Mouse (Mus musculus) midbrain, embryonic 12.5 days (tissue): ENCODE measurements at regions not wholly inside any gene's neighbourhood (a gene's known extent, or its start where the extent isn't known, plus 50 kb on each side); places are given as distances from the start of the nearest gene placed in this dataset.
A peak's percentile ranks its signal among the peaks of the same experiment; 100 is the strongest.

ENCODE experiments used
- ATAC-seq: fragments of 200-750 bp; cut with Nextera tagmentation; 2 replicates; pipeline ENCODE4 v1.8.0; 2017; ENCODE audit warnings: low read depth, moderate TSS enrichment, moderate library complexity; ENCODE audit not compliant: low FRiP score
- H3K27ac ChIP-seq: fragments of 300-500 bp; sonication (generic); replicated peaks from 2 replicates; pipeline ENCODE4 v1.5.1; 2016; ENCODE audit warnings: mild to moderate bottlenecking
- H3K27me3 ChIP-seq: fragments of 300-500 bp; sonication (generic); 2 replicates; pipeline ENCODE4 v1.6.1; 2016; ENCODE audit warnings: mild to moderate bottlenecking
- H3K36me3 ChIP-seq: fragments of 300-500 bp; sonication (generic); 2 replicates; pipeline ENCODE4 v1.6.1; 2016
- H3K4me1 ChIP-seq: fragments of 300-500 bp; sonication (generic); 2 replicates; pipeline ENCODE4 v1.6.1; 2016
- H3K4me2 ChIP-seq: fragments of 300-500 bp; sonication (generic); replicated peaks from 2 replicates; pipeline ENCODE4 v1.6.1; 2016; ENCODE audit warnings: mild to moderate bottlenecking, moderate library complexity
- H3K4me3 ChIP-seq: fragments of 300-500 bp; sonication (generic); 2 replicates; pipeline ENCODE4 v1.5.1; 2016; ENCODE audit warnings: mild to moderate bottlenecking
- H3K9ac ChIP-seq: fragments of 300-500 bp; sonication (generic); replicated peaks from 2 replicates; pipeline ENCODE4 v1.6.1; 2016; ENCODE audit warnings: mild to moderate bottlenecking, moderate library complexity
- H3K9me3 ChIP-seq: fragments of 300-500 bp; sonication (generic); 2 replicates; pipeline ENCODE4 v1.6.1; 2016; ENCODE audit warnings: mild to moderate bottlenecking
- WGBS: fragments of 180-500 bp; shearing (Covaris S2); methylation state at CpG from one replicate; pipeline ENCODE4 v1.1.7; 2016; 5-methylcytosine and 5-hydroxymethylcytosine counted together

DNA sequence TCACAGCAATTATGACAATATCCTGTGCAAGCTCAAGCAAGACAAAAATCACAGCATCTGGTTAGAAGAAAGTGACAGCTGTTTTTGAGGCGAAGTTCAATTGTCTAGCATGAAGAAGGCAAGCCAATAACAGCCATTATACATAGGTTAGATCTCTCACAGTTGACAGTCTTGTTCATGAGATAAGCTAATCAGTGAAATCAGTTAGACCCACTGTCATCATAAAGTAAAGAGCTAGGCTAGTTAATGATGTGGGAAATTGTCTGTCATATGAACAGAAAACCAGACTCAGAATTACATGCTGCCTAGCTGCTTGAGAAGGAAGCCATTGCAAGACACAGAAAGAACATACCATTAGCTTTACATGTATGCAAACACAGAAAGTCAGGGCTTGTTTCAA lies 470.2 kb upstream of the 5930422O12Rik start:
- no peak overlapping the region for H3K9ac ChIP-seq

DNA sequence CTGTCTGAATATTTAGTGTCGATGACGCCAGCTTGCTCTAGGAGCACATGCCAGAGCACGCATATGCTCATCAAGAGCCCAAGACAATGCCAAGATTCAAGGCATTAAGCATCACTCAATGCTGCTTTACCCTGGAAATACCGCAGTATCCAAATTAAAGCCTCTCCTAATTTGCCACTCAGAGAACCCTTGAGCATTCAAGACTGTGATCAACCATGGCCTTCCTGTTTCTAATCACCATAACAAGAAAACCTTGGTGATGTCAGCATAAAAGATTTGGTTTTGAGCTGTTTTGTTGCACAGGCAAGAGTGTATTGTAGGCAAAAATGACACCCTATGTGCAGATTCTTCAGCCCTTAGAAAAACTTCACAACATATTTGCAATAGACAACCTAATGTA lies 469.7 kb upstream of the 5930422O12Rik start:
- peak; percentile 78 for ATAC-seq
- Histone ChIP-seq H3K27me3 (no peaks in the 10 kb centered on the region), H3K9me3 (0 out of 2 replicates have a peak, but pooled peaks cover 4% of the 10 kb centered on the region), H3K27ac (peak overlapping the region; percentile 49), H3K36me3 (no peaks in the 10 kb centered on the region), H3K9ac (no peak overlapping the region), H3K4me2 (no peak overlapping the region), H3K4me3 (no peak overlapping the region), H3K4me1 (0 out of 2 replicates have a peak, but pooled peaks cover 5% of the 10 kb centered on the region)
- 63% methylated on average over 4 of the region's 4 CpGs for WGBS

More for the DNA sequence above, 470.2 kb upstream of the 5930422O12Rik start:
- Histone ChIP-seq H3K36me3 (no peaks in the 10 kb centered on the region), H3K27me3 (no peaks in the 10 kb centered on the region), H3K4me3 (no peak overlapping the region), H3K4me1 (0 out of 2 replicates have a peak, but pooled peaks cover 5% of the 10 kb centered on the region), H3K27ac (peak overlapping the region; percentile 49), H3K9me3 (0 out of 2 replicates have a peak, but pooled peaks cover 4% of the 10 kb centered on the region), H3K4me2 (no peak overlapping the region)
- ATAC-seq = no peak
- 82% methylated on average over 1 of the region's 1 CpGs for WGBS

DNA sequence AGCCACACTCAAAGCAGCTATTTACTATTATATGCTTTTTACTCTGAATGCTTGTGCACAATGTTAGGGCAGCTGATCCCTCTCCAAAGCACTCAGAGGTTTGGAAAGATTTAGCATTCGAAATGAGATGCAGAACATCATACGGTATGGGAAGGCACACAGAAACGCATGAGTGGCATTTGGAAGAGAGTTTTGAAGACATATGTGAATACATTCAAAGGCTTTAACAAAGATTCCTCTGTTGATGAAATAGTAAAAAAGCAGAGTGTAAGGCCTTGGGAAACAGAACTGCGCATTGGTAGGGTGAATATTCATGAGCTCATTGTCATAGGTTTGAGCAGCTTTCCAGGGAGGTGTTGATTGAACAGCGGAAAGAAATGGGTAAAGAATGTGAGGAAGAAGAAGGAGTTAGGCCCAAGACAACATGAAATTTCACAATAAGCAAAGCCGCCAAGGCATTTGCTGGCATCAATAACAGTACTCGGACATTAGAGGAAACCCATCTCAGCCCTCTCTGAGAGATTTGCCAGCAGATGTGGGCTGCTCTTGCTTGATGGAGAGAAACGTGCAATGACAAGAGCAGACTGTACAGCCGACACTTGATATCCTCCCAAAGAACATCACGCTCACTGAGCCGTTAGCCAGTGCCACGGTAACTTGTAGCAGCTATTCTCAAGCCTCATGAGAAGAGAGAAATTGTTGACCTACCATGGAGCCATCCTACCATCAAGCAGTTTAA lies 469.0 kb upstream of the 5930422O12Rik start:
- no peak overlapping the region for H3K9ac ChIP-seq
- 63% methylated on average over 12 of the region's 12 CpGs for WGBS
- ATAC-seq = peak; percentile 88

DNA sequence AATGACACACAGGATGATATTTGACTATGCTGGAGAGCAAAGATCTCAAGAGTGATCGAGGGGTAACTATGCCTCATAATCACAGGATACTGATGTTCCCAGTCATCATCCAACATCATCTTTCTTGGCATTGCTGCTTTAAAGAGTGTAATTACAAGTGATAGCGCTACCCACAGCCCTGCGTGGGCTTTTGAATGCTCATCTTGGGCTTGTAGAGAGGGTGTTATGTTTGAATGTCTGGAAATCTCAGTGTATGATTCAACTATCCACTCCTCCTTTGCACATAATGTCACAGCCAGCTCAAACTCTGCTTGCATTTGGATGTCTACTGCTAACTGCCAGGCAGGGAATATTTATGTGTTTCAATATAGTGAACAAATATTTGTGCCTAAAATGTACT lies 438.3 kb upstream of the 5930422O12Rik start:
- no peak overlapping the region for H3K4me3 ChIP-seq
- ATAC-seq = no peak
- no peaks in the 10 kb centered on the region for H3K9me3 ChIP-seq
- no peak overlapping the region for H3K27ac ChIP-seq
- WGBS = 88% methylated on average over 3 of the region's 3 CpGs
- H3K36me3 ChIP-seq = no peaks in the 10 kb centered on the region
- H3K27me3 ChIP-seq = no peaks in the 10 kb centered on the region
- H3K4me2 ChIP-seq = no peak overlapping the region
- no peaks in the 10 kb centered on the region for H3K4me1 ChIP-seq
- no peak overlapping the region for H3K9ac ChIP-seq

More for the DNA sequence above, 469.0 kb upstream of the 5930422O12Rik start:
- Histone ChIP-seq H3K9me3 (0 out of 2 replicates have a peak, but pooled peaks cover 4% of the 10 kb centered on the region), H3K4me2 (no peak overlapping the region), H3K4me3 (no peak overlapping the region), H3K27ac (peak overlapping the region; percentile 54), H3K27me3 (no peaks in the 10 kb centered on the region), H3K4me1 (0 out of 2 replicates have a peak, but pooled peaks cover 5% of the 10 kb centered on the region), H3K36me3 (no peaks in the 10 kb centered on the region)

DNA sequence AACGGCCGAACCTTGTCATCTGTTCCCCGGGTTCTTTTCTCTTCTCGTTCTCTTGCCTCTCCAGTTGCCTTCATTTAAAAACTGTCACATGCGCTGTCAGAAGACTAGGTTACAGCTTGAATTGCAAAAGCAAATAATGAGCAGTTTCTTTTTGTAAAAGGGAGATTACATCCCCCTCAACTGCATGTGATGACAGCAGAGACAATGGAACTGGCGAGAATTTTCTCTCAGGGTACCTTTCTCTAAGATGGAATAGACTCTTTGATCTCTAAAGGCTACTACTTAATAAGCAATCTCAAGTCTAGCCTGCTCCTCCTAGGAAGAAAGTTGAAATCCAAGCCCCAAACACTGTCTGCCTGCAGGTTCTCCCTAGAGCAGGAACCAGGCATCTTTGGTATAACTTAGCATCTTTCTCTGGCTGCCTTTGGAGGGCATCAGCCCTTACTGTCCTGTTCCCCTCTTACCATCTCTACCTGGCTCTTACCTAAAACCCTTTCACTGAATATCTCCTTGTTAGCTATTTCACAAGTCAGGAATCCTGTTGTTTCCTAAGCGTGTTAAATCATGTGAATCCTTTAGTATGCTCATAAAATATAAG lies 424.4 kb upstream of the 5930422O12Rik start:
- no peaks in the 10 kb centered on the region for H3K9me3 ChIP-seq
- H3K27me3 ChIP-seq = no peaks in the 10 kb centered on the region
- H3K4me3 ChIP-seq = no peak overlapping the region
- H3K27ac ChIP-seq = no peak overlapping the region
- peaks cover 12% of the 10 kb centered on the region; the same call in 1 of the 2 replicates for H3K4me1 ChIP-seq
- 43% methylated on average over 7 of the region's 7 CpGs for WGBS
- H3K36me3 ChIP-seq = no peaks in the 10 kb centered on the region
- no peak overlapping the region for H3K9ac ChIP-seq
- peak; percentile 27; the same call in 1 of the 2 replicates for ATAC-seq
- no peak overlapping the region for H3K4me2 ChIP-seq

DNA sequence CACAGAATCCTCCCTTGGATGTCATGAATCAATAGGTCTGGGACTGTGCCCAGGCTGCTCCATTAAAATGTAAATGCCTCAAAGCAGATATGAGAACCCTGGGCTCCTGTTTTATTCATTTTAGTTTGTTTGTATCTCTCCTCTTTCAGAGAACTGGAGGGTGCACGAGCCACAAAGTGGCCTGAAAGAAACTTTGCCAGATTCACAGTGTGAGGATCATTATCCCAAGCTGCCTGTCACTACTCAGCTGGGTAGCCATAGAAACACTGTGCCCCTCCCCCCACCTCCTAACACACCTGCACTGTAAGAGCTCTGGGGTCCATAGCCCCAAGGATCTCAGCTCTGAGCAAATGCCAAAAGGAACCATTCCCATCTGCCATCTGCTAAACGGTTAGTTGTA lies 423.9 kb upstream of the 5930422O12Rik start:
- WGBS = 33% methylated on average over 2 of the region's 2 CpGs
- Histone ChIP-seq H3K4me2 (no peak overlapping the region), H3K9ac (no peak overlapping the region), H3K4me3 (no peak overlapping the region), H3K36me3 (no peaks in the 10 kb centered on the region), H3K27me3 (no peaks in the 10 kb centered on the region), H3K9me3 (no peaks in the 10 kb centered on the region), H3K4me1 (peaks cover 12% of the 10 kb centered on the region; the same call in 1 of the 2 replicates), H3K27ac (no peak overlapping the region)
- peak; percentile 87 for ATAC-seq

DNA sequence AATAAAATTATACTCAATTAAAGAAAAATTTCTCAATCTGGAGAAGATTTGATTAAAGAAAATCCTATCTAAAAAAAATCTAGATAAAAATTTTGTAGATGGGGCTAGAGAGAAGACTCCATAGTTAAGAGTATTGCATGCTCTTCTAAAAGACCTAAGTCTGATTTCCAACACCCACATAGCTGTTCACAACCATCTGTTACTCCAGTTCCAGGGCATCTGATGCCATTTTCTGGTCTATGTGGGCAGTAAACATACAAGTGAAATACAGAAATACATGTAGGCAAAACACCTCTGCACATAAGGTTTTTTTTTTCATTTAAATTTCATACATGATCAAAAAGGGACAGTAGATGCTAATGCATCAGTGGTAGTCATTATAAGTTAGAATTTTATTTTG lies 418.4 kb upstream of the 5930422O12Rik start:
- Histone ChIP-seq H3K9ac (no peak overlapping the region), H3K4me2 (no peak overlapping the region), H3K4me3 (no peak overlapping the region), H3K27ac (no peak overlapping the region), H3K9me3 (no peaks in the 10 kb centered on the region), H3K36me3 (no peaks in the 10 kb centered on the region), H3K27me3 (no peaks in the 10 kb centered on the region), H3K4me1 (no peaks in the 10 kb centered on the region)
- ATAC-seq = no peak

DNA sequence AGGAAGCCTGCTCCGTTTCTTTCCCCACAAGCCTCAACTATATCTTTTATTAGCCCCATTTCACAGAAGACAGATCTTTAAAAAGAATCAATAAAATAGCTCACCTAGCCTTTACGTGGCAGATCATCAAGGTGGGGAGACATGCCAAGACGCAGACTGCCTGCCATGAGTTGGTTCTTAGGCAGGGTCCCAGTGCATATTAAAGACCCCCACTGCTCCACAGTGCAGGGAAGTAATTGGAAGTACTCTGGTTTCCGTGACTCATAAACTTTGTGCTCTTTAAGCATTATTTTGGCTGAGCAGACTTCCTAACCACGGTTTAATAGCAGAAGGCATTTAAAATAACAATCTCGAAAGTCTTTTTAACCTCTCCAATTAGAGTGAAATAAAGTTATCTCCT lies 415.7 kb upstream of the 5930422O12Rik start:
- WGBS = 83% methylated on average over 6 of the region's 6 CpGs

DNA sequence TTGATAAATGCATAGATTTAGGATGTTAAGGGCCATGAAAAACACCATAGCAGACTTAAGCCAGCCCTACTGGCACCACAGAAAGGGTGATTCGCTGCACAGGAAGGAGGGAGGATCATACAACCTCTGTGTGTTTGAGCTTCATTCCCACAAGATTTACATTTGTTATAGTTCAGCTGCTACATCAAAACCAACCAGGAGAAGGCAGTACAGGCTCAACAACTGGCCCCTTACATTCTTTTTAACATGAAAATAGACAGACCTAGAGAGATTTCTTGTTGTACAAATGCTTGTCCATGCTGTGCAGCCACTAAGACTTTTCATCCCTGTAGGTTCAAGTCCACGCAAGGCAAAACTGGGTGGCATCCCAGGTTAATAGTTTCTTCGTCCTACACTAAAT lies 412.6 kb upstream of the 5930422O12Rik start:
- Histone ChIP-seq H3K9me3 (no peaks in the 10 kb centered on the region), H3K9ac (no peak overlapping the region), H3K4me2 (no peak overlapping the region), H3K27me3 (no peaks in the 10 kb centered on the region), H3K4me1 (no peaks in the 10 kb centered on the region), H3K27ac (no peak overlapping the region), H3K4me3 (no peak overlapping the region), H3K36me3 (no peaks in the 10 kb centered on the region)
- no peak for ATAC-seq
- 86% methylated on average over 3 of the region's 3 CpGs for WGBS

More for the DNA sequence above, 415.7 kb upstream of the 5930422O12Rik start:
- H3K27ac ChIP-seq = no peak overlapping the region
- ATAC-seq = no peak
- no peak overlapping the region for H3K4me3 ChIP-seq
- no peaks in the 10 kb centered on the region for H3K9me3 ChIP-seq
- H3K4me1 ChIP-seq = no peaks in the 10 kb centered on the region
- H3K36me3 ChIP-seq = no peaks in the 10 kb centered on the region
- no peaks in the 10 kb centered on the region for H3K27me3 ChIP-seq
- no peak overlapping the region for H3K9ac ChIP-seq
- no peak overlapping the region for H3K4me2 ChIP-seq

DNA sequence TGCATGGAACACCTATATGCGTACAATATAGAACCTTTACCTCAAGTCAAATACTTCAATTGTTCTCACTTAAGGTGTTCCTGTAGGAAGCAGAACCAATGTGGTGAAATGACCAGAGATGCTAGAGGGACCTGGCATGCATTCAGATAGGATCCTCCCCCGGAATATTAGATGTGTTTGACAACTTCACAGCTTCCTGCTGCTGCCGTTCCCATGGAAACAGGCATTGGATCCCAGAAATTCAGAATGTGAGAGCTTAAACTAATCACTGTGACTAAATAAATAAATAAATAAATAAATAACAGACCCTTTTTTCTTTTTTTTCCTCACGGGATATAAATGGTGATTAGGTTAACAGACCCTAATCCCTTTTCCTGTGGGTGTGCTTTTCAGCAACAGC lies 401.5 kb upstream of the 5930422O12Rik start:
- H3K9ac ChIP-seq = no peak overlapping the region
- WGBS = 41% methylated on average over 4 of the region's 4 CpGs
- H3K9me3 ChIP-seq = no peaks in the 10 kb centered on the region
- 0 out of 2 replicates have a peak, but pooled peaks cover 7% of the 10 kb centered on the region for H3K27me3 ChIP-seq
- 0 out of 2 replicates have a peak, but pooled peaks have one; percentile 23 for ATAC-seq
- no peak overlapping the region for H3K4me3 ChIP-seq
- no peaks in the 10 kb centered on the region for H3K36me3 ChIP-seq
- H3K4me2 ChIP-seq = no peak overlapping the region
- H3K27ac ChIP-seq = no peak overlapping the region
- no peaks in the 10 kb centered on the region for H3K4me1 ChIP-seq

DNA sequence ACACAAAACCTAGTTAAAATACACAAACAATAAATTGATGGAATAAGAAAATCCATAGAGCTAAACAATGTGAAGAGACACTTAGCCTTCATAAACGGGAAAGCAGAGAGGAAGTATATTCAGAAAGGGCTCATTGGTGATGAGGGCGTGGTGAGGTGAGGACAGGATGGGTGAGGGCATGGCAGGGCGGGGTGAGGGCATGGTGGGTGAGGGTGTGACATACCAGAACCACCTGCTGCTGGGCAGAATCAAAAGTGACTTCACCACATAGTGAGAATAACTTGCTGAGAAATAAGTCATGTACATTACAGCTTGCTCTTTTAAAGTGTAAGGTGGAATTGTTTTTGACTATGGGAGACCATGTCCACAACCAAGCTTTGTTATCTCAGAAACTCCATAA lies 399.1 kb upstream of the 5930422O12Rik start:
- Histone ChIP-seq H3K36me3 (no peaks in the 10 kb centered on the region), H3K27ac (no peak overlapping the region), H3K4me1 (no peaks in the 10 kb centered on the region), H3K9me3 (no peaks in the 10 kb centered on the region), H3K4me2 (no peak overlapping the region), H3K27me3 (0 out of 2 replicates have a peak, but pooled peaks cover 7% of the 10 kb centered on the region), H3K4me3 (no peak overlapping the region), H3K9ac (no peak overlapping the region)
- ATAC-seq = no peak
- WGBS = 89% methylated on average over 3 of the region's 3 CpGs

DNA sequence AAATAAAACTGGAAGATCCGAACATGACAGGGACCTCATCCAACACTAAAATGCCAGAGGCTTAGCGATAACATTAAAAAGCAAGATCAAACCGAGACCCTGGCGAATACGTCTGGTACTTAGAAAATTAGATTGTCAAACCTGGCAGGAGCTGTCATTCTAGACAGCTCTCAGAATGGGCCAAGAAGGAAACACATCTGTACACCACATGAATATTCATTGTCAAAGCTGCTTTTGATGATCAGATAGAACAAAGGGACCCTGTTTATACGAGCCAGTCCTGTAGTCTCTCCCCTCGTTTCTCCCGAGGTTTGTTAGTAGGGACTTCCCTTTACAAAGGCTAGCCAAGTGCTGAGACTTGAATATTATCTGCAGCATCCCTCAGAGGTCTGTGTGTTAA lies 376.5 kb upstream of the 5930422O12Rik start:
- peaks cover 11% of the 10 kb centered on the region for H3K9me3 ChIP-seq
- H3K27me3 ChIP-seq = no peaks in the 10 kb centered on the region
- H3K9ac ChIP-seq = no peak overlapping the region
- no peak overlapping the region for H3K4me2 ChIP-seq
- no peak overlapping the region for H3K27ac ChIP-seq
- WGBS = 54% methylated on average over 8 of the region's 8 CpGs
- H3K4me1 ChIP-seq = 0 out of 2 replicates have a peak, but pooled peaks cover 5% of the 10 kb centered on the region
- no peak overlapping the region for H3K4me3 ChIP-seq
- H3K36me3 ChIP-seq = no peaks in the 10 kb centered on the region
- ATAC-seq = 0 out of 2 replicates have a peak, but pooled peaks have one; percentile 16
